Mouse (Mus musculus) stomach, postnatal 0 days (tissue): ENCODE measurements around the gene Ctdnep1.

Source experiments
- CTCF ChIP-seq: IDR thresholded peaks from 2 replicates; pipeline ENCODE4 v1.5.1; 2016; ENCODE audit warnings: antibody characterized with exemption, low read depth, mild to moderate bottlenecking, moderate library complexity
- EP300 ChIP-seq: optimal IDR thresholded peaks from 2 replicates; pipeline ENCODE3; 2016; ENCODE audit warnings: antibody characterized with exemption

GRCm38 (mm10) chr11:70001865-70002264 is 20.9 kb downstream of the Ctdnep1 start:
- TF ChIP-seq CTCF (peak; percentile 75), EP300 (no peak)
